Mouse (Mus musculus) heart, adult 8-10 months (tissue): ENCODE results near the gene Nup62. TPM values are rescaled to one million over a fixed set of nuclear protein-coding genes. Genes with fewer than 3 reads are reported as not detected.
A peak's percentile ranks its signal among the peaks of the same experiment; 100 is the strongest.

Experiments
- DNase-seq: peaks from one replicate; pipeline ENCODE4 v3.0.0; 2022; ENCODE audit warnings: low spot score
- total RNA-seq, 4 experiments: library from RNA; stranded (reverse); gene quantifications; 2 replicates each; pipeline ENCODE4 v1.2.4; 2022

Gene Nup62
- total RNA-seq, 4 experiments from 2014 or later, result 18.7 to 32.3 (median 24.4) TPM

- DNase-seq, result peak; percentile 62
Observed at GRCm38 (mm10) chr7:44818751-44819235, 2.9 kb downstream of the Nup62 start.

- no peak for DNase-seq
Observed at GRCm38 (mm10) chr7:44819391-44819790, 3.5 kb downstream of the Nup62 start.

GRCm38 (mm10) chr7:44819863-44820262, 4.0 kb downstream of the Nup62 start:
- DNase-seq, result no peak

GRCm38 (mm10) chr7:44820525-44820924, 4.6 kb downstream of the Nup62 start:
- no peak for DNase-seq

- no peak for DNase-seq
Observed at GRCm38 (mm10) chr7:44821666-44822448, 6.0 kb downstream of the Nup62 start.

- no peak for DNase-seq
Observed at GRCm38 (mm10) chr7:44823409-44823808, 7.5 kb downstream of the Nup62 start.

- DNase-seq, result peak; percentile 82
Observed at GRCm38 (mm10) chr7:44824872-44825271, 9.0 kb downstream of the Nup62 start.

- DNase-seq, result no peak
Observed at GRCm38 (mm10) chr7:44826771-44827170, 10.9 kb downstream of the Nup62 start.

GRCm38 (mm10) chr7:44828706-44829105, 12.8 kb downstream of the Nup62 start:
- DNase-seq, result no peak

- DNase-seq, result no peak
Observed at GRCm38 (mm10) chr7:44832763-44833162, 16.9 kb downstream of the Nup62 start.

- DNase-seq, result no peak
Observed at GRCm38 (mm10) chr7:44835373-44836015, 19.6 kb downstream of the Nup62 start.

- DNase-seq, result no peak
Observed at GRCm38 (mm10) chr7:44836016-44836404, 20.1 kb downstream of the Nup62 start.

- DNase-seq, result no peak
Observed at GRCm38 (mm10) chr7:44836423-44837053, 20.6 kb downstream of the Nup62 start.

- no peak for DNase-seq
Observed at GRCm38 (mm10) chr7:44838073-44838472, 22.2 kb downstream of the Nup62 start.

- DNase-seq, result no peak
Observed at GRCm38 (mm10) chr7:44839171-44839490, 23.2 kb downstream of the Nup62 start.

GRCm38 (mm10) chr7:44839491-44840191, 23.8 kb downstream of the Nup62 start:
- no peak for DNase-seq

GRCm38 (mm10) chr7:44840426-44840825, 24.5 kb downstream of the Nup62 start:
- no peak for DNase-seq

- no peak for DNase-seq
Observed at GRCm38 (mm10) chr7:44841825-44842463, 26.1 kb downstream of the Nup62 start.

GRCm38 (mm10) chr7:44845006-44845405, 29.1 kb downstream of the Nup62 start:
- DNase-seq, result no peak

GRCm38 (mm10) chr7:44846804-44847203, 30.9 kb downstream of the Nup62 start:
- DNase-seq, result no peak

GRCm38 (mm10) chr7:44847772-44848171, 31.9 kb downstream of the Nup62 start:
- no peak for DNase-seq
